Mouse (Mus musculus) kidney, adult 2 months (tissue): ENCODE measurements around the gene Wnt10b.

ENCODE experiments used
- CTCF ChIP-seq: fragments of 200-500 bp; conservative IDR thresholded peaks from 2 replicates; pipeline ENCODE4 v1.5.1; 2011; ENCODE audit warnings: low read depth, mild to moderate bottlenecking, control low read depth, low read length, moderate library complexity, mixed read lengths; ENCODE audit not compliant: insufficient read depth, insufficient read length
- POLR2A ChIP-seq: fragments of 200-500 bp; IDR thresholded peaks from one replicate; pipeline ENCODE4 v1.6.1; 2011; ENCODE audit warnings: low read depth, low read length, control low read depth

- no peak for TF ChIP-seq CTCF
- no peak for TF ChIP-seq POLR2A
Observed at GRCm38 (mm10) chr15:98820937-98821336, 43.0 kb upstream of the Wnt10b start.
